Mouse (Mus musculus) heart, embryonic 10.5 days (tissue): ENCODE results near the gene Ly6g6d. TPM values are rescaled to one million over a fixed set of nuclear protein-coding genes. Genes with fewer than 3 reads are reported as not detected.
A peak's percentile ranks its signal among the peaks of the same experiment; 100 is the strongest.

Experiments
- DNase-seq: peaks from one replicate; pipeline ENCODE4 v3.0.0-alpha.2; 2017; ENCODE audit warnings: low spot score
- H3K27ac ChIP-seq: fragments of 300-500 bp; sonication (generic); 2 replicates; pipeline ENCODE4 v1.5.1; 2016; ENCODE audit warnings: mild to moderate bottlenecking
- H3K27me3 ChIP-seq: fragments of 300-500 bp; sonication (generic); 2 replicates; pipeline ENCODE4 v1.6.1; 2016; ENCODE audit warnings: mild to moderate bottlenecking; ENCODE audit not compliant: poor library complexity, insufficient read depth, severe bottlenecking
- H3K36me3 ChIP-seq: fragments of 300-500 bp; sonication (generic); 2 replicates; pipeline ENCODE4 v1.6.1; 2016; ENCODE audit warnings: mild to moderate bottlenecking, moderate library complexity
- H3K4me1 ChIP-seq: fragments of 300-500 bp; sonication (generic); 2 replicates; pipeline ENCODE4 v1.6.1; 2016; ENCODE audit warnings: mild to moderate bottlenecking
- H3K4me3 ChIP-seq: fragments of 300-500 bp; sonication (generic); 2 replicates; pipeline ENCODE4 v1.5.1; 2016; ENCODE audit warnings: mild to moderate bottlenecking, moderate library complexity
- H3K9me3 ChIP-seq: fragments of 300-500 bp; sonication (generic); 2 replicates; pipeline ENCODE4 v1.6.1; 2016; ENCODE audit warnings: mild to moderate bottlenecking, moderate library complexity
- WGBS: fragments of 180-500 bp; shearing (Covaris S2); methylation state at CpG from one replicate; pipeline ENCODE4 v1.1.7; 2016; 5-methylcytosine and 5-hydroxymethylcytosine counted together
- polyA plus RNA-seq: library from polyadenylated mRNA; unstranded; fragments of >200 nt; fragmentation: Nextera tagmentation; extraction: Ambion mirVana; gene quantifications from 2 replicates; pipeline ENCODE4 v1.2.1, GENCODE M21; 2016

Gene Ly6g6d
- polyA plus RNA-seq, 1 experiment from 2014 or later = 2.5 TPM

DNA sequence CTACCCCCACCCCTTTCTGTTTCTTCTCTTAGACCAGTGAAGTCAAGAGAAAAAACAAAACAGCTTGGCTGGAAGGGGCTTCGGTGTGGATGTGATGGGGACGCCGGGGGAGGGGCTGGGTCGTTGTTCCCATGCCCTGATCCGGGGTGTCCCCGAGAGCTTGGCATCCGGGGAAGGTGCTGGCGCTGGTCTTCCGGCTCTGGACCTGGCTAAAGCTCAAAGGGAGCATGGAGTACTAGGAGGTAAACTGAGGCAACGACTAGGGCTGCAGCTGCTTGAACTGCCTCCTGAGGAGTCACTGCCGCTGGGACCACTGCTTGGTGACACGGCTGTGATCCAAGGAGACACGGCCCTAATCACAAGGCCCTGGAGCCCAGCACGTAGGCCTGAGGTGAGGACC, 17.8 kb downstream of the Ly6g6d start:
- Histone ChIP-seq H3K27ac (peak overlapping the region; percentile 92; the same call in 1 of the 2 replicates), H3K27me3 (peaks cover 22% of the 10 kb centered on the region), H3K9me3 (no peaks in the 10 kb centered on the region), H3K4me1 (peaks cover 49% of the 10 kb centered on the region), H3K4me3 (peak overlapping the region; percentile 77), H3K36me3 (peaks cover 63% of the 10 kb centered on the region)
- no peak for DNase-seq
- WGBS = 24% methylated on average over 14 of the region's 14 CpGs

GRCm38 (mm10) chr17:35058911-35059892, 18.7 kb downstream of the Ly6g6d start, which contains the start of gene Ddah2:
Gene Ddah2, plus strand, starts transcription at chr17:35059035.
- DNase-seq = peak; percentile 97
- WGBS = under 1% methylated on average over 57 of the region's 57 CpGs
- peaks cover 42% of the 10 kb centered on the region for H3K4me1 ChIP-seq
- peaks cover 72% of the 10 kb centered on the region for H3K36me3 ChIP-seq
- H3K9me3 ChIP-seq = no peaks in the 10 kb centered on the region
- peak within 1 kb of the TSS; percentile 92 for H3K27ac ChIP-seq
- H3K27me3 ChIP-seq = peaks cover 13% of the 10 kb centered on the region
- peak within 1 kb of the TSS; percentile 77 for H3K4me3 ChIP-seq

DNA sequence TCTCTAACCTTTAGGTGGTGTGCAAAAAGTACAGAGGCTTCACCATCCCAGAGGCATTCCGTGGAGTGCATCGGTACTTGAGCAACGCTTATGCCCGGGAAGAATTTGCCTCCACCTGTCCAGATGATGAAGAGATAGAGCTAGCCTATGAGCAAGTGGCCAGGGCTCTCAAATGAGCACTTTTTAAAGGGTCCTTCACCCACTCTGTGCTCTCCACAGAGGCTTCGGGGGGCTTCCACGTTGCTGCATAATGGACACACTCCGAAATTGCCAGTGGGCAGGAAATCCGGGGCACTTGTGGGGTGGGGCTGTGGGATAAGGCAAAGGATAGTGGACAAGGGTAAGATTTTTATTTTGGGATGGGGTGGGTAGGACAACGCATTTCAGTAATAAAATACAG, 19.5 kb downstream of the Ly6g6d start:
- peak overlapping the region; percentile 92; the same call in 1 of the 2 replicates for H3K27ac ChIP-seq
- peaks cover 79% of the 10 kb centered on the region for H3K36me3 ChIP-seq
- peaks cover 5% of the 10 kb centered on the region for H3K27me3 ChIP-seq
- no peaks in the 10 kb centered on the region for H3K9me3 ChIP-seq
- WGBS = 62% methylated on average over 9 of the region's 9 CpGs
- peaks cover 40% of the 10 kb centered on the region for H3K4me1 ChIP-seq
- H3K4me3 ChIP-seq = peak overlapping the region; percentile 77
- no peak for DNase-seq

DNA sequence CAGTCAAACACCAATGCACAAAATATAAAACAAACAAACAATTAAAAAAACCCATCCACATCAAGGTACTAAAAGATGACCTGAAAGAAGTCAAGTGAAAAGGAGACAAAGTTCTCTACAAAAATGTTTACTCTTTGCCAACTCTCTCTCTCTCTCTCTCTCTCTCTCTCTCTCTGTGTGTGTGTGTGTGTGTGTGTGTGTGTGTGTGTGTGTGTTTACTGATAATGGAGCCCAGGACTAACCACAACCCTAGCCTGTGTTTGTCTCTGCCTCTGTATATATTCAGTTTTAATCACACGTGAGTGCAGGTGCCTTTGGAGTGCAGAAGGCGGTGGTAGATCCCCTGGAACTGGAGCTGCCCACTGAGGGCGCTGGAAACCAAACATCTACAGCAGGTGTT, 20.8 kb downstream of the Ly6g6d start:
- WGBS = 77% methylated on average over 3 of the region's 3 CpGs
- H3K36me3 ChIP-seq = peaks cover 81% of the 10 kb centered on the region
- no peaks in the 10 kb centered on the region for H3K27me3 ChIP-seq
- H3K4me3 ChIP-seq = no peak overlapping the region
- H3K4me1 ChIP-seq = peaks cover 50% of the 10 kb centered on the region
- DNase-seq = no peak
- H3K9me3 ChIP-seq = no peaks in the 10 kb centered on the region
- no peak overlapping the region for H3K27ac ChIP-seq

- Histone ChIP-seq H3K9me3 (no peaks in the 10 kb centered on the region), H3K27me3 (no peaks in the 10 kb centered on the region), H3K4me1 (peaks cover 54% of the 10 kb centered on the region), H3K4me3 (no peak overlapping the region), H3K36me3 (peaks cover 73% of the 10 kb centered on the region), H3K27ac (no peak overlapping the region)
- no peak for DNase-seq
- 91% methylated on average over 7 of the region's 7 CpGs for WGBS
These were observed 22.0 kb downstream of the Ly6g6d start for GRCm38 (mm10) chr17:35055691-35056495.

DNA sequence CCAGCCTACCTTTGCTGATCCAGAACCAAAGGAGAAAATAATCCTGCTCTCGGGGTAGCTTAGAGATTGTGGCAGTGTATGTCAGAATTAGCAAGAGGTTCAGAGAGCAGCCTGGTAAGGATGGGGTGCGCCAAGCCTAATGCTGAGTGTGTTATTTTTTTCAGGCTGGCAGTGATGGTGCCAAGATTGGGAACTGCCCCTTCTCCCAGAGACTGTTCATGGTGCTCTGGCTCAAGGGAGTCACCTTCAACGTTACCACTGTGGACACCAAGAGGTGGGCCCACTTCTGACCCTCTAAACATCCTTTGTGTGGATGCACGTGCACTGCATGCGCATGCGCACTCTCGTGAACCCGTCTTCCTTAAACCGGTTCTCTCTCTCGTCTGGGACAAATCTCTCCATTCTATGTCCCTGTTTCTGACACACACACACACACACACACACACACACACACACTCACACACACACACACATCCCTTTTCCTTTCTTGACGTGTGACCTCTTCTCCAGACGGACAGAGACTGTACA, 25.5 kb downstream of the Ly6g6d start:
- Histone ChIP-seq H3K36me3 (peaks cover 53% of the 10 kb centered on the region), H3K4me1 (peaks cover 51% of the 10 kb centered on the region)
- 69% methylated on average over 12 of the region's 12 CpGs for WGBS

DNA sequence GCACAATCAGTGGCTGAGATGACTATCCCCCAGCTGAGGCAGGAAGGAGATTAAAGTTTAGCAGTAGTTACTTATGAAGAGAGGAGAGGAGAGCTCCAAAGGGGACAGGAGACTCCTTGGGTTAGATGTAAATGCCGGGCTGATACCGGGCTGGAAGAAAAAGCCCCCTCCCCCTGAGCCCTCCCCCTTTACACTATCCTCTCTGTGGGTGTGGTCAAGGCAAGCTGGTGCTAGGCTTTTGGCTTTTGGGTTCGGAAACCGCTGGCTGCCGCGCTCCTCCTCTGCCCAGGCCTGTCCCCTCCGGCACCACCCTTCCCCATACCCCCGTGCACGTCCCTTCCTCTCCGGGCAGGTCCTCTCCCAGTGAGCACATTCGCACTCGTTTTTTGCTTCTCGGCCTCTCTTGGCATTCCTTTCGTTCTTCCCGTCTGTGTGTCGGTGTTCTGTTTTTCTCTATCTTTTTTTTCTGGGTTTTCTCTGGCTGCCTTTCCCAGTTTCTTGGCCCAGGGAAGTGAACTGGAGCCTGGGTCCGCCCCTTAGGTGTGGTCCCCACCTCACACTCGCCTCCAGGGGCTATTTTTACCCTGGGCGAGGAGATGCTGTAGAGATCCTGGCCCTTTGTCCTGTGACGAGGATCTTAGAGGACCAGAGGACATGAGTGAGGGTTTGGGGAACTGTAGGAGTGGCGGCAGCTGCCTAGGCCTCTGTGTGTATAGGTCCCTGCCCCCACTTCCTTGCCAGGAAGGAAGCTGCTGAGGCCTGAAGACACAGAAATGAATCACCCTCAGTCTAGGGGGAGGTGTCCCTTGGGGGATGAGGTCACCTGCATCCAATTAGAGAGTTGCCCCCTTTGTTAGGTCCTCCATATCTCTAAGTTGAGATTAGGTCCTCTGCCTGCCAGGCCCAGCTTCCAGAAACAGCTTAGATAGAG, 26.4 kb downstream of the Ly6g6d start:
- DNase-seq = peak; percentile 95
- Histone ChIP-seq H3K4me1 (peaks cover 58% of the 10 kb centered on the region), H3K27me3 (no peaks in the 10 kb centered on the region), H3K36me3 (peaks cover 45% of the 10 kb centered on the region), H3K9me3 (no peaks in the 10 kb centered on the region), H3K4me3 (peak overlapping the region; percentile 80), H3K27ac (peak overlapping the region; percentile 98)
- WGBS = under 1% methylated on average over 21 of the region's 21 CpGs

More for the DNA sequence above, 25.5 kb downstream of the Ly6g6d start:
- H3K4me3 ChIP-seq = peak overlapping the region; percentile 80
- no peaks in the 10 kb centered on the region for H3K9me3 ChIP-seq
- no peaks in the 10 kb centered on the region for H3K27me3 ChIP-seq
- H3K27ac ChIP-seq = peak overlapping the region; percentile 98
- no peak for DNase-seq

GRCm38 (mm10) chr17:35050126-35050750, 27.6 kb downstream of the Ly6g6d start:
- under 1% methylated on average over 27 of the region's 27 CpGs for WGBS
- Histone ChIP-seq H3K4me1 (peaks cover 66% of the 10 kb centered on the region), H3K36me3 (peaks cover 34% of the 10 kb centered on the region), H3K27ac (peak overlapping the region; percentile 98), H3K27me3 (no peaks in the 10 kb centered on the region), H3K9me3 (no peaks in the 10 kb centered on the region), H3K4me3 (peak overlapping the region; percentile 80)
- DNase-seq = peak; percentile 90

- peak; percentile 94 for DNase-seq
- 1% methylated on average over 11 of the region's 11 CpGs for WGBS
- Histone ChIP-seq H3K27ac (peak within 1 kb of the TSS; percentile 98), H3K27me3 (no peaks in the 10 kb centered on the region), H3K9me3 (no peaks in the 10 kb centered on the region), H3K4me1 (peaks cover 72% of the 10 kb centered on the region), H3K4me3 (peak within 1 kb of the TSS; percentile 80), H3K36me3 (peaks cover 28% of the 10 kb centered on the region)
These were observed 28.3 kb downstream of the Ly6g6d start, which contains the start of gene Clic1 for GRCm38 (mm10) chr17:35049561-35050016. Gene Clic1, plus strand, starts transcription at chr17:35049966.

- DNase-seq = no peak
These were observed 28.9 kb downstream of the Ly6g6d start for GRCm38 (mm10) chr17:35048932-35049440.

More at GRCm38 (mm10) chr17:35048932-35049440, 28.9 kb downstream of the Ly6g6d start:
- Histone ChIP-seq H3K9me3 (no peaks in the 10 kb centered on the region), H3K27me3 (no peaks in the 10 kb centered on the region), H3K4me3 (peak overlapping the region; percentile 80), H3K4me1 (peaks cover 76% of the 10 kb centered on the region), H3K27ac (peak overlapping the region; percentile 98), H3K36me3 (peaks cover 22% of the 10 kb centered on the region)
- 58% methylated on average over 5 of the region's 5 CpGs for WGBS
